Mouse (Mus musculus): ENCODE results near the gene Esp38.
"Not testable (repeated sequence)": the region's sequence is repeated elsewhere in the genome, so short reads cannot be mapped to it uniquely, and the experiment has no call there.

The Esp38 gene

GRCm38 (mm10) chr17:39950220-39950619, at the start of gene Esp38:
Gene Esp38 (plus strand): TSS chr17:39950520.
- DNase-seq: no peak

GRCm38 (mm10) chr17:39902928-39903545, 47.3 kb upstream of the Esp38 start:
- DNase-seq: not testable (repeated sequence)

Data from cerebellum, postnatal 10 days (tissue).